Mouse (Mus musculus) bone marrow, adult 2 months (tissue): ENCODE measurements at regions not wholly inside any gene's neighbourhood (a gene's known extent, or its start where the extent isn't known, plus 50 kb on each side); places are given as distances from the start of the nearest gene placed in this dataset.

Source experiments
- H3K27ac ChIP-seq: fragments of 200-500 bp; 2 replicates; pipeline ENCODE4 v1.5.1; 2012; ENCODE audit warnings: low read depth, mild to moderate bottlenecking, control low read depth, inconsistent platforms, low read length; ENCODE audit not compliant: control insufficient read depth, poor library complexity, insufficient read depth
- H3K4me1 ChIP-seq: fragments of 200-500 bp; 2 replicates; pipeline ENCODE4 v1.6.1; 2011; ENCODE audit warnings: low read length; ENCODE audit not compliant: control insufficient read depth, insufficient read depth
- H3K4me3 ChIP-seq: fragments of 200-500 bp; replicated peaks from 2 replicates; pipeline ENCODE3; 2011; ENCODE audit warnings: mild to moderate bottlenecking, low read depth, low read length, control low read depth; ENCODE audit not compliant: control insufficient read depth
- CTCF ChIP-seq: fragments of 200-500 bp; IDR thresholded peaks from 2 replicates; pipeline ENCODE4 v1.5.1; 2011; ENCODE audit warnings: low read length, control low read depth; ENCODE audit not compliant: control insufficient read depth, insufficient read depth
- POLR2A ChIP-seq: fragments of 200-500 bp; IDR thresholded peaks from 2 replicates; pipeline ENCODE4 v1.6.1; 2011; ENCODE audit warnings: low read depth, mild to moderate bottlenecking, control low read depth, low read length, borderline replicate concordance; ENCODE audit not compliant: control insufficient read depth
- WGBS: fragments of 180-500 bp; shearing (Covaris S2); methylation state at CpG from one replicate; pipeline ENCODE4 v1.1.7; 2018; 5-methylcytosine and 5-hydroxymethylcytosine counted together

GRCm38 (mm10) chr1:72108678-72109077 lies 103.4 kb downstream of the Mreg start:
- Histone ChIP-seq H3K4me3 (no peak overlapping the region), H3K27ac (no peak overlapping the region), H3K4me1 (no peaks in the 10 kb centered on the region; the same call in 1 of the 2 replicates)
- 62% methylated on average over 8 of the region's 8 CpGs for WGBS
- TF ChIP-seq POLR2A (no peak), CTCF (no peak)

- Histone ChIP-seq H3K4me3 (no peak overlapping the region), H3K4me1 (no peaks in the 10 kb centered on the region; the same call in 1 of the 2 replicates), H3K27ac (no peak overlapping the region; the same call in 1 of the 2 replicates)
- TF ChIP-seq POLR2A (no peak), CTCF (no peak)
- WGBS: 52% methylated on average over 7 of the region's 7 CpGs
These were observed 105.0 kb downstream of the Mreg start for GRCm38 (mm10) chr1:72107125-72107524.

DNA sequence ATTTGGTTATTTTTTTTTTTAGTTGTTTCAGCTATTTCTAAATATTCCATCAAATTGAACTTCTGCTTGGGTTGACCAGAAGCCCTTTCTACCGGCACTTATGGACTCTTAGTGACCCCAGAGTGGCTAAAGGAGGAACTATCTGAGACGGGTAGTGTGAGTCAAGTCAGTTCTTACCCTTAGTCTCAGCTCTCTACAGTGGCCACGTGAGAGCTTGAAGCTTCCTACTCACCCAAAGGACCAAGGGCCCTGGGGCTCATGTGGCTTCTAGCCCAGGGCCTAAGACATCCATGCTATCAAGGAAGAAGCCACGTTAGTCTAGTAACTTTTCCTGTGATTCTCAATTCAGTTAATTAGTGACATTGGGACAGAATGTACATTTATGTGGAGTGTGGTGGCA lies 105.5 kb downstream of the Mreg start:
- H3K4me3 ChIP-seq: no peak overlapping the region
- WGBS: 38% methylated on average over 4 of the region's 4 CpGs
- H3K27ac ChIP-seq: peak overlapping the region; percentile 26; the same call in 1 of the 2 replicates
- H3K4me1 ChIP-seq: no peaks in the 10 kb centered on the region; the same call in 1 of the 2 replicates
- no peak for TF ChIP-seq POLR2A
- TF ChIP-seq CTCF: no peak

DNA sequence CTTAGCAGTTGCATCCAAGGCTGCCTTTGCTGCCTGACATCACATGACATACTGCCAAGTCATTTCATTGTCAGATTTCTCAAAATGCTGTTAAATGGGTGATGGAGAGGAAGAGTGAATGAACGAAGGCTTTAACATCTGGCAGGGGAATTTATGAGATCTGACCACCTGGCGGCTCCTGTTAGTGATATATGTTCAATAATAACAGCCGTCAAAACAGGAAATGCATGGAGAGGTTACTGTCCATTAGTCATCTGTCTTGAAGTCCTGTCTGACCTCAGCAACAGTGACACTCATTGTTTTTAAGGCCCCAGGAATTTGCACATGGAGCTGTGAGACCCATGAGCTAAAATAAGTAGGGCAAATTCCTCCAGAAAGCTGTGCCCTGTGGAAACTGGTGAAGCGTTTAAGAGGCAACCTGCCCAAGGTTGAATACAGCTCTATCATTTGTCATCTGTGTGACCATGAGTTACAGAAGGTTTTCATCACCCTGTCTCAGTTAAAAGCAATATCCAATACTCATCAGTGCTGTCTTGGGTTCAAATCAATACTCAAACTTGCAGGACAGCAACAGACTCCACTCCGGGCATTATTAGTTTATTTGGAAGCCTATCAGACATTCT lies 106.6 kb downstream of the Mreg start:
- WGBS: 79% methylated on average over 5 of the region's 5 CpGs
- Histone ChIP-seq H3K4me3 (no peak overlapping the region), H3K4me1 (no peaks in the 10 kb centered on the region; the same call in 1 of the 2 replicates), H3K27ac (no peak overlapping the region)
- no peak for TF ChIP-seq CTCF
- no peak for TF ChIP-seq POLR2A

DNA sequence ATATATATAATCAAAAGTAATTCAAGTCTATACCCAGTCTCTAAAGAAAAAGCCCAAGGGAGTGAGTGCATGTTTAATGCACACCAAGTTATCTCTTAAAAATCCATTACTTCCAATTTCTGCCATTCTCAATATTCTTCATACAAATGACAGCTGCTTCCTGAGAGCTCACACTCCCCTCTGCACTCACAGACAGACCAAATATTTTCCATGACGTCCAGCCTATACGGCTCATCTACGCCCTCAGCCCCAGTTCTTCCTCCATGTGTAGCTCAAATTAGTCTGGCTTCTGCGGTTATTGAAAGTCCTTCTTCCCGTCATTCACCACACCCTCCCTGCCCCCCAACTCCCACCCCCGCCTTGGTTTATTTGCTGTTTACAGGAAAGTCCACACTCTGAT lies 108.1 kb downstream of the Mreg start:
- H3K27ac ChIP-seq: no peak overlapping the region
- WGBS: 71% methylated on average over 6 of the region's 6 CpGs
- TF ChIP-seq CTCF (no peak), POLR2A (no peak)
- no peaks in the 10 kb centered on the region; the same call in 1 of the 2 replicates for H3K4me1 ChIP-seq
- H3K4me3 ChIP-seq: no peak overlapping the region

DNA sequence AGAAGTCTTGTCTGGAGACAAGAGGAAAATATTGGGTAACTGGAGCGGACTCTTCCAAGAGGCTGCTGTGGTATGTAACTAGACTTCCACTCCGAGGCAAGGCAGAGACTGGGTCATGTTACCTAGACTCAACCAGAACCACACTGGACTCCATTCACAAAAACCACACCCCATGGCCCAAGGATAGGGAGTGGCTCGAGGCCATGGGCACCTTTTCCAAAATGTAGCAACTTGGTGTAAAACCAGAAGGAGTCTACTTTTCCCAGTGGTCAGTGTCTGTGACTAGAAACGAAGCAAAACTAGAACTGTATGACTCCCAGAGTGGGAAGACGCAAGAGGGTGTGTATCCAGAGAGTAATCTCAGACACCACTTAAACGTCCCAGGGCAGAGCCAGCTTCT lies 108.7 kb downstream of the Mreg start:
- H3K4me1 ChIP-seq: no peaks in the 10 kb centered on the region; the same call in 1 of the 2 replicates
- no peak for TF ChIP-seq POLR2A
- no peak for TF ChIP-seq CTCF
- WGBS: 86% methylated on average over 6 of the region's 6 CpGs
- no peak overlapping the region for H3K27ac ChIP-seq
- no peak overlapping the region for H3K4me3 ChIP-seq

GRCm38 (mm10) chr1:72099447-72099846 lies 112.7 kb downstream of the Mreg start:
- Histone ChIP-seq H3K4me3 (no peak overlapping the region), H3K27ac (no peak overlapping the region), H3K4me1 (no peaks in the 10 kb centered on the region; the same call in 1 of the 2 replicates)
- 84% methylated on average over 5 of the region's 5 CpGs for WGBS
- TF ChIP-seq CTCF (no peak), POLR2A (no peak)

- WGBS: 76% methylated on average over 2 of the region's 2 CpGs
- TF ChIP-seq CTCF (no peak), POLR2A (no peak)
- no peak overlapping the region for H3K4me3 ChIP-seq
- H3K4me1 ChIP-seq: no peaks in the 10 kb centered on the region; the same call in 1 of the 2 replicates
- H3K27ac ChIP-seq: no peak overlapping the region
These were observed 120.8 kb downstream of the Mreg start for GRCm38 (mm10) chr1:72091344-72091743.

GRCm38 (mm10) chr1:72085661-72086060 lies 126.4 kb downstream of the Mreg start:
- TF ChIP-seq POLR2A (no peak), CTCF (no peak)
- H3K4me1 ChIP-seq: no peaks in the 10 kb centered on the region
- no peak overlapping the region for H3K27ac ChIP-seq
- no peak overlapping the region for H3K4me3 ChIP-seq
- 76% methylated on average over 6 of the region's 6 CpGs for WGBS
